Mouse (Mus musculus): ENCODE results near the gene Mog. TPM values are rescaled to one million over a fixed set of nuclear protein-coding genes. Genes with fewer than 3 reads are reported as not detected.
A peak's percentile ranks its signal among the peaks of the same experiment; 100 is the strongest.

Gene Mog
- polyA plus RNA-seq, 2 experiments: not detected

GRCm38 (mm10) chr17:37000863-37001262 lies 22.3 kb downstream of the Mog start, which contains the start of gene Zfp57:
Gene Zfp57, plus strand, starts transcription at chr17:37001163.
- DNase-seq (ENCODE audit: low spot score): no peak
- Histone ChIP-seq H3K4me2 (replicated peaks; ENCODE audit: low read depth, low read length, severe bottlenecking) (peak within 1 kb of the TSS; percentile 72), H3K27ac (replicated peaks; ENCODE audit: low read depth, low read length) (no peak within 1 kb of the TSS), H3K4me3 (replicated peaks; ENCODE audit: low read length) (peak within 1 kb of the TSS; percentile 79), H3K36me3 (ENCODE audit: control insufficient read depth, insufficient read depth, low read length) (peaks cover 9% of the 10 kb centered on the region), H3K9me3 (ENCODE audit: control insufficient read depth, low read length) (no peaks in the 10 kb centered on the region), H3K9ac (ENCODE audit: low read depth, low read length, severe bottlenecking) (no peak within 1 kb of the TSS), H3K27me3 (ENCODE audit: control insufficient read depth, insufficient read depth, low read length) (no peaks in the 10 kb centered on the region), H3K4me1 (ENCODE audit: control insufficient read depth, insufficient read depth, low read length) (peaks cover 9% of the 10 kb centered on the region)
- 92% methylated on average over 7 of the region's 7 CpGs for whole genome bisulfite sequencing
- ATAC-seq (ENCODE audit: low FRiP score, low read depth): no peak
- no peak for TF ChIP-seq POLR2A (IDR thresholded peaks at IDR 0.05; ENCODE audit: borderline replicate concordance, extremely low read depth, insufficient read depth, insufficient read length)

GRCm38 (mm10) chr17:36998477-36998876 lies 24.7 kb downstream of the Mog start:
- Histone ChIP-seq H3K9me3 (ENCODE audit: control insufficient read depth, low read length) (no peaks in the 10 kb centered on the region), H3K27ac (replicated peaks; ENCODE audit: low read depth, low read length) (no peak overlapping the region), H3K4me1 (ENCODE audit: control insufficient read depth, insufficient read depth, low read length) (peaks cover 5% of the 10 kb centered on the region), H3K4me3 (replicated peaks; ENCODE audit: low read length) (no peak overlapping the region), H3K36me3 (ENCODE audit: control insufficient read depth, insufficient read depth, low read length) (no peaks in the 10 kb centered on the region), H3K9ac (ENCODE audit: low read depth, low read length, severe bottlenecking) (no peak overlapping the region), H3K4me2 (replicated peaks; ENCODE audit: low read depth, low read length, severe bottlenecking) (no peak overlapping the region), H3K27me3 (ENCODE audit: control insufficient read depth, insufficient read depth, low read length) (no peaks in the 10 kb centered on the region)
- no peak for ATAC-seq (ENCODE audit: low FRiP score, low read depth)
- DNase-seq (ENCODE audit: low spot score): no peak
- WGBS: 40% methylated on average over 2 of the region's 2 CpGs
- TF ChIP-seq POLR2A (IDR thresholded peaks at IDR 0.05; ENCODE audit: borderline replicate concordance, extremely low read depth, insufficient read depth, insufficient read length): no peak

GRCm38 (mm10) chr17:36997033-36997735 lies 26.0 kb downstream of the Mog start:
- ATAC-seq (ENCODE audit: low FRiP score, low read depth): peak; percentile 37; the same call in 1 of the 2 replicates
- peak; percentile 90 for DNase-seq (ENCODE audit: low spot score)
- no peak overlapping the region for H3K27ac ChIP-seq (replicated peaks; ENCODE audit: low read depth, low read length)
- no peaks in the 10 kb centered on the region for H3K27me3 ChIP-seq (ENCODE audit: control insufficient read depth, insufficient read depth, low read length)
- TF ChIP-seq POLR2A (IDR thresholded peaks at IDR 0.05; ENCODE audit: borderline replicate concordance, extremely low read depth, insufficient read depth, insufficient read length): no peak
- 26% methylated on average over 7 of the region's 7 CpGs for WGBS
- no peak overlapping the region for H3K9ac ChIP-seq (ENCODE audit: low read depth, low read length, severe bottlenecking)
- no peaks in the 10 kb centered on the region for H3K9me3 ChIP-seq (ENCODE audit: control insufficient read depth, low read length)
- no peaks in the 10 kb centered on the region for H3K36me3 ChIP-seq (ENCODE audit: control insufficient read depth, insufficient read depth, low read length)
- H3K4me2 ChIP-seq (replicated peaks; ENCODE audit: low read depth, low read length, severe bottlenecking): no peak overlapping the region
- no peaks in the 10 kb centered on the region for H3K4me1 ChIP-seq (ENCODE audit: control insufficient read depth, insufficient read depth, low read length)
- H3K4me3 ChIP-seq (replicated peaks; ENCODE audit: low read length): no peak overlapping the region

DNA sequence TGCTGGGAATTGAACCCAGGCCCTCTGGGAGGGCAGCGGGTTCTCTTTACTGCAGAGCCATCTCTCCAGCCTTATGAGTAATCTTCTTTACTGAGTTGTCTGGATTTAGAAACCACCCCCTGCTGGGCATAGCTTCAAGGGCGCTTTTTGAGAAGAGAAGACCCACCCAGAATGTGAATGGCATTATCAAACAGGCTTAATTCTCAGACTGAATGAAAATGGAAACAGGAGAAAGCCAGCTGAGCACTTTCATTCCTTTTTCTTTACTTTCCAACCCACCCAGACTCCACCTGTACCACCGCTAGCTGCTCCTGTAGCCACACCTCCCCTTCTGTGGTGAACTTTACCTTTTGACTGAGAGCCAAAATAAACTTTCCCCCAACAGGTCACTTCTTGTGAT lies 27.8 kb downstream of the Mog start:
- Histone ChIP-seq H3K4me3 (replicated peaks; ENCODE audit: low read length) (no peak overlapping the region), H3K9ac (ENCODE audit: low read depth, low read length, severe bottlenecking) (no peak overlapping the region), H3K4me2 (replicated peaks; ENCODE audit: low read depth, low read length, severe bottlenecking) (no peak overlapping the region), H3K36me3 (ENCODE audit: control insufficient read depth, insufficient read depth, low read length) (no peaks in the 10 kb centered on the region), H3K27me3 (ENCODE audit: control insufficient read depth, insufficient read depth, low read length) (no peaks in the 10 kb centered on the region), H3K9me3 (ENCODE audit: control insufficient read depth, low read length) (no peaks in the 10 kb centered on the region), H3K27ac (replicated peaks; ENCODE audit: low read depth, low read length) (no peak overlapping the region), H3K4me1 (ENCODE audit: control insufficient read depth, insufficient read depth, low read length) (no peaks in the 10 kb centered on the region)
- no peak for TF ChIP-seq POLR2A (IDR thresholded peaks at IDR 0.05; ENCODE audit: borderline replicate concordance, extremely low read depth, insufficient read depth, insufficient read length)
- WGBS: 68% methylated on average over 3 of the region's 3 CpGs
- DNase-seq (ENCODE audit: low spot score): no peak
- no peak for ATAC-seq (ENCODE audit: low FRiP score, low read depth)

- DNase-seq (ENCODE audit: low spot score) (no peak), ATAC-seq (ENCODE audit: low FRiP score, low read depth) (no peak)
- H3K27ac ChIP-seq (replicated peaks; ENCODE audit: low read depth, low read length): no peak overlapping the region
- no peaks in the 10 kb centered on the region for H3K36me3 ChIP-seq (ENCODE audit: control insufficient read depth, insufficient read depth, low read length)
- H3K27me3 ChIP-seq (ENCODE audit: control insufficient read depth, insufficient read depth, low read length): 0 out of 2 replicates have a peak, but pooled peaks cover under 1% of the 10 kb centered on the region
- TF ChIP-seq POLR2A (IDR thresholded peaks at IDR 0.05; ENCODE audit: borderline replicate concordance, extremely low read depth, insufficient read depth, insufficient read length): no peak
- WGBS: 97% methylated on average over 2 of the region's 2 CpGs
- no peak overlapping the region for H3K4me2 ChIP-seq (replicated peaks; ENCODE audit: low read depth, low read length, severe bottlenecking)
- H3K9me3 ChIP-seq (ENCODE audit: control insufficient read depth, low read length): no peaks in the 10 kb centered on the region
- H3K4me3 ChIP-seq (replicated peaks; ENCODE audit: low read length): no peak overlapping the region
- no peak overlapping the region for H3K9ac ChIP-seq (ENCODE audit: low read depth, low read length, severe bottlenecking)
- no peaks in the 10 kb centered on the region for H3K4me1 ChIP-seq (ENCODE audit: control insufficient read depth, insufficient read depth, low read length)
Observed at GRCm38 (mm10) chr17:36994528-36994927, 28.7 kb downstream of the Mog start.
